Mouse (Mus musculus) stomach, embryonic 14.5 days (tissue): ENCODE data around the gene Usp2. TPM values are rescaled to one million over a fixed set of nuclear protein-coding genes. Genes with fewer than 3 reads are reported as not detected.

Experiments used
- ATAC-seq: fragments of 200-750 bp; cut with Nextera tagmentation; 2 replicates; pipeline ENCODE4 v1.8.0; 2017; ENCODE audit warnings: low read depth, moderate TSS enrichment; ENCODE audit not compliant: insufficient number of reproducible peaks, insufficient read depth, low FRiP score
- H3K27ac ChIP-seq: fragments of 300-500 bp; sonication (generic); 2 replicates; pipeline ENCODE4 v1.5.1; 2014; ENCODE audit warnings: mild to moderate bottlenecking, low read length, moderate library complexity, mixed read lengths
- H3K27me3 ChIP-seq: fragments of 300-500 bp; sonication (generic); 2 replicates; pipeline ENCODE4 v1.6.1; 2014; ENCODE audit warnings: low read length, control low read depth, mixed read lengths; ENCODE audit not compliant: control insufficient read depth, insufficient read depth
- H3K36me3 ChIP-seq: fragments of 300-500 bp; sonication (generic); 2 replicates; pipeline ENCODE4 v1.6.1; 2014; ENCODE audit warnings: mild to moderate bottlenecking, control low read depth, low read length, moderate library complexity, mixed read lengths; ENCODE audit not compliant: control insufficient read depth, insufficient read depth
- H3K4me1 ChIP-seq: fragments of 300-500 bp; sonication (generic); 2 replicates; pipeline ENCODE4 v1.6.1; 2014; ENCODE audit warnings: low read length, control low read depth, mixed read lengths; ENCODE audit not compliant: control insufficient read depth, insufficient read depth
- H3K4me2 ChIP-seq: fragments of 300-500 bp; sonication (generic); replicated peaks from 2 replicates; pipeline ENCODE4 v1.6.1; 2014; ENCODE audit warnings: low read depth, low read length, control low read depth
- H3K4me3 ChIP-seq: fragments of 300-500 bp; sonication (generic); 2 replicates; pipeline ENCODE4 v1.5.1; 2014; ENCODE audit warnings: low read depth, low read length, control low read depth
- H3K9ac ChIP-seq: fragments of 300-500 bp; sonication (generic); replicated peaks from 2 replicates; pipeline ENCODE4 v1.6.1; 2014; ENCODE audit warnings: low read depth, mild to moderate bottlenecking, control low read depth, low read length, moderate library complexity, mixed read lengths
- H3K9me3 ChIP-seq: fragments of 300-500 bp; sonication (generic); 2 replicates; pipeline ENCODE4 v1.6.1; 2016; ENCODE audit warnings: low read depth, low read length, control low read depth; ENCODE audit not compliant: control insufficient read depth
- WGBS: fragments of 180-500 bp; shearing (Covaris S2); extraction: QIAGEN DNeasy Blood & Tissue Kit; methylation state at CpG from one replicate; pipeline ENCODE4 v1.1.7; 2014; 5-methylcytosine and 5-hydroxymethylcytosine counted together
- polyA plus RNA-seq: library from polyadenylated mRNA; unstranded; fragments of >200 nt; fragmentation: Nextera tagmentation; extraction: Ambion mirVana; gene quantifications from 2 replicates; pipeline ENCODE4 v1.2.1, GENCODE M21; 2014

Usp2 gene
- polyA plus RNA-seq, 1 experiment from 2014 or later, result 15.0 TPM

DNA sequence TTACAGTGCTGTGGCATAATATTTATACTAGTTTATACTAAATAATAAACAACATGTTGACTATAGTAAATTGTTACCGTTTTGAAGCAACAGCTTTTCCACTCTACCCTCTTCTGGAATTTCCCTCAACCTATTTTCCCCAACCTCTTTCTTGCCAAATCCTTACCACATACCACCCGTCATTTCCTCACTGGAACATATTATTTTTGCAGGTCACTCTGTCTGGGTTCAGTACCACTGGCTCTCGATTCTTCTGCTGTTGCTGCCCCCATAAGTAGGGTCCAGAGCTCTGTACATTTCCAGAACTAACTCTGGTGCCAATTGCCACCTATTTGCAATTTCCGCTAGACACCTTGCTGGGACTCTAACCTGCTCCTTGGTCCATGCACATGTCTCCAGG lies 34.9 kb upstream of the Usp2 start:
- Histone ChIP-seq H3K4me3 (no peak overlapping the region), H3K27me3 (no peaks in the 10 kb centered on the region), H3K4me2 (no peak overlapping the region), H3K27ac (no peak overlapping the region), H3K36me3 (no peaks in the 10 kb centered on the region), H3K9ac (no peak overlapping the region), H3K9me3 (no peaks in the 10 kb centered on the region), H3K4me1 (no peaks in the 10 kb centered on the region)
- ATAC-seq, result no peak
- WGBS, result 74% methylated on average over 4 of the region's 4 CpGs

DNA sequence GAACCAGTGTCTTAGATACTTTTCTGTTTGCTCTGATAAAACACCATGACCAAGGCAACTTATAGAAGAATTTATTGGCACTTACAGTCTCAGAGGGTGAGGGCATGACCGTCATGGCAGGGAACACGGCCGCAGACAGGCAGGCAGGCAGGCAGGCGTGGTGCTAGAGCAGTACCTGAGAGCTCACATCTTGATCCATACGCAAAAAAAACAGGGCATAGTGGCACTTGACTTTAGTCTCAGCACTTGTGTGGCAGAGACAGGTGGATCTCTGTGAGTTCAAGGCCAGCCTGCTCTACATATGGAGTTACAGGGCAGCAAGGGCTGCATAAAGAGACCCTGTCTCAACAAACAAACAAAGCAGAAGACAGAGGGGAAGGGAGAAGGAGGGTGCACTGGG lies 33.5 kb upstream of the Usp2 start:
- Histone ChIP-seq H3K4me3 (no peak overlapping the region), H3K9ac (no peak overlapping the region), H3K4me1 (no peaks in the 10 kb centered on the region), H3K36me3 (no peaks in the 10 kb centered on the region), H3K27me3 (no peaks in the 10 kb centered on the region), H3K27ac (no peak overlapping the region), H3K9me3 (no peaks in the 10 kb centered on the region), H3K4me2 (no peak overlapping the region)
- ATAC-seq, result no peak
- WGBS, result 93% methylated on average over 5 of the region's 5 CpGs

DNA sequence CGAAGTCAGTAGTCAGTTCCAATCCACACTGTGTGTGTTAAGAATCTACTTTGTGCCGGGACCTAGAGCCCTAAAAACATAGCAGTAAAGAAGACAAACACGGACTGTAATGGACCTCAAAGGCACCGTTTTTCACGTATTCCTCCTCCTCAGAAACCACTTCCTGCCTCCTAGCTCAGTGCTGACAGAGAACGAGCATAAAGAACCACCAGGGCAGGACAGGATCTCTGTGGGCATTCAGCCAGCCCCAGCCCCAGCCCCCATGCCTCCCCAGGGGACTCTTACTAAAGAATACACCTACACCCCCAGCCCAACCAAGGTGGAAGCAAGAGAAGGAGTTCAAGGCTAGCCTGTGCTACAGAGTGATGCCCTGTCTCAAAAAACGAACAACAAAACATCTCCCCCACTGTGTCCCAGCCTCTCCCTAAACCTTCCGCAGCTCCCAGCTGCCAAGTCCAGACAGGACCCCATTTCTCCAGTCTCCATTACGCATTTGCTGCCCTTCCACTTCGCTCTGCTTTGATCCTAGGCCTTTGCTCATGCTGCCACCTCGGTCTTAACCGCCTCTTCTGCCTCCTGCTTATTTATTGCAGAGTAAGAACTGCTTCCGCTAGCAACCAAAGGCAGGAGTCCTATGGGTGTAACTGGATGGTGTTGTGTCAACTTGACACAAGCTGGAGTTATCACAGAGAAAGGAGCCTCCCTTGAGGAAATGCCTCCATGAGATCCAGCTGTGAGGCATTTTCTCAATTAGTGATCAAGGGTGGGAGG lies 32.7 kb upstream of the Usp2 start:
- 67% methylated on average over 13 of the region's 13 CpGs for WGBS
- Histone ChIP-seq H3K27ac (no peak overlapping the region), H3K4me2 (no peak overlapping the region), H3K4me1 (no peaks in the 10 kb centered on the region), H3K27me3 (no peaks in the 10 kb centered on the region), H3K9ac (no peak overlapping the region), H3K4me3 (no peak overlapping the region), H3K9me3 (no peaks in the 10 kb centered on the region), H3K36me3 (no peaks in the 10 kb centered on the region)
- ATAC-seq, result no peak

DNA sequence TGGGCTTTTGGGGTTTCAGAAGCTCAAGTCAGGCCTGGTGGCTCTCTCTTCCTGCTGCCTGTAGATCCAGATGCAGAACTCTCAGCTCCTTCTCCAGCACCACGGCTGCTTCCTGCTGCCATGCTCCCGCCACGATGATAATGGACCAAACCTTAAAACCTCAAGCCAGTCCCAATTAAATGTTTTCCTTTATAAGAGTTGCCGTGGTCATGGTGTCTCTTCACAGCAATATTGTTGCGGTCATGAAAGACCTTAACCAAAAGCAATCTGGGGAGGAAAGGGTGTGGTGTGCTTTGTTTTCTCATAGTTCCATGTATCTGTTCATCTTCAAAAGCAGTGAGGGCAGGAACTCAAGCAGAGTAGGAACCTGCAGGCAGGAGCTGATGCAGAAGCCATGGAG lies 29.7 kb upstream of the Usp2 start:
- Histone ChIP-seq H3K27me3 (0 out of 2 replicates have a peak, but pooled peaks cover under 1% of the 10 kb centered on the region), H3K4me2 (no peak overlapping the region), H3K27ac (no peak overlapping the region), H3K4me3 (no peak overlapping the region), H3K36me3 (no peaks in the 10 kb centered on the region), H3K9ac (no peak overlapping the region), H3K4me1 (no peaks in the 10 kb centered on the region), H3K9me3 (no peaks in the 10 kb centered on the region)
- no peak for ATAC-seq
- WGBS, result 93% methylated on average over 5 of the region's 5 CpGs

DNA sequence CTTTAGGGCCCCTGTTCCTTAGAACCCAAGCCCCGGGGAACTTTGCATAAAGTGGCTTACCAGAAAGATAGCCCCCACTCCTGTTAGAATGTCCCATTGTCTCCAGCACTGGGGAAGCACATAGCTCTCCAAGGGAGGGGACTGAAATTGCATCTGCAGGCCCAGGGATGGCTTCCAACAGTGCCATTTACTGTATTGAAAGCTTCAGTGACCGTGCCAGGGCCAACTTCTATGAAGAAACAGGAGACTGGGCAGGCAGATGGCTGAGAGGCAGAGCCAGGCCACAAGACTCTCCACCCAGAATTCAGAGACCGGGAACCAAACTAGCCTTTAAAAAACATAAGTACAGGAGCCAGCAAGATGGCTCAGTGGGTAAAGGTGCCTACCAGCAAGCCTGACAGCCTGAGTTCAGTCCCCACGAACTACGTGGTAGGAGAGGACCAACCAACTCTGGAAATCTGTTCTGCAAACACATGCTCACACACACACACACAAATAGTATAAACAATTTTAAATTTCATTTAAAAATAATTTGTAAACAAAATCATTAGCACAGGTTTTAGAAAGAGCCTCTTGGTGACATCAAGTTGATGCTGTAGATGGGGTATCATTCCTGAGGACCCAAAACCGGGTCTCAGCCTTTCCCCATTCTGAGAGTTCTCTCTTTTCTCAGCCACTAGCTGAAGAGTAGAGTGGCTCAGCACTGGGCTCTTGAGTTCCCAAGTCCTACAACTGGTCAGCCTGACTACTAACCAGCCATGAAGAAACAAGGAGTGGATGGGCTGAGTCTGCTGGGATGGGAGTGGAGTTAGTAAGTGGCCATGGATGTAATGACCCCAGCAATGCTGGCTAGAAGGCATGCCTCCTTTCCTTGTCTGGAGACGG lies 25.1 kb upstream of the Usp2 start:
- H3K4me2 ChIP-seq, result no peak overlapping the region
- peaks cover 11% of the 10 kb centered on the region; the same call in 1 of the 2 replicates for H3K27me3 ChIP-seq
- no peak overlapping the region for H3K27ac ChIP-seq
- H3K9me3 ChIP-seq, result no peaks in the 10 kb centered on the region
- ATAC-seq, result no peak
- no peaks in the 10 kb centered on the region for H3K36me3 ChIP-seq
- H3K4me1 ChIP-seq, result peaks cover 12% of the 10 kb centered on the region
- no peak overlapping the region for H3K4me3 ChIP-seq
- H3K9ac ChIP-seq, result no peak overlapping the region
- WGBS, result 76% methylated on average over 7 of the region's 7 CpGs

DNA sequence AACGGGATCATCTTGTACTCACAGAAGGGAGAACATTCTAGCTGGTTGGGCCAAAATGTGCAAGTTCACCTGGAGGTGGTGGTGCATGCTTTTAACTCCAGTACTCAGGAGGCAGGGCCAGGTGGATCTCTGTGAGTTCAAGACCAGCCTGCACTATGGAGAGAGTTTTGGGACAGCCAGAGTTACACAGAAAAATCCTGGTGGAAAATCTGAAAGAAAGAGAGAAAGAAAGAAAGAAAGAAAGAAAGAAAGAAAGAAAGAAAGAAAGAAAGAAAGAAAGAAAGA lies 24.5 kb upstream of the Usp2 start:
- Histone ChIP-seq H3K36me3 (no peaks in the 10 kb centered on the region), H3K27me3 (peaks cover 11% of the 10 kb centered on the region; the same call in 1 of the 2 replicates), H3K4me3 (no peak overlapping the region), H3K9me3 (no peaks in the 10 kb centered on the region), H3K4me2 (no peak overlapping the region), H3K4me1 (peaks cover 12% of the 10 kb centered on the region), H3K9ac (no peak overlapping the region), H3K27ac (no peak overlapping the region)
- WGBS, result 87% methylated on average over 1 of the region's 1 CpGs
- no peak for ATAC-seq

DNA sequence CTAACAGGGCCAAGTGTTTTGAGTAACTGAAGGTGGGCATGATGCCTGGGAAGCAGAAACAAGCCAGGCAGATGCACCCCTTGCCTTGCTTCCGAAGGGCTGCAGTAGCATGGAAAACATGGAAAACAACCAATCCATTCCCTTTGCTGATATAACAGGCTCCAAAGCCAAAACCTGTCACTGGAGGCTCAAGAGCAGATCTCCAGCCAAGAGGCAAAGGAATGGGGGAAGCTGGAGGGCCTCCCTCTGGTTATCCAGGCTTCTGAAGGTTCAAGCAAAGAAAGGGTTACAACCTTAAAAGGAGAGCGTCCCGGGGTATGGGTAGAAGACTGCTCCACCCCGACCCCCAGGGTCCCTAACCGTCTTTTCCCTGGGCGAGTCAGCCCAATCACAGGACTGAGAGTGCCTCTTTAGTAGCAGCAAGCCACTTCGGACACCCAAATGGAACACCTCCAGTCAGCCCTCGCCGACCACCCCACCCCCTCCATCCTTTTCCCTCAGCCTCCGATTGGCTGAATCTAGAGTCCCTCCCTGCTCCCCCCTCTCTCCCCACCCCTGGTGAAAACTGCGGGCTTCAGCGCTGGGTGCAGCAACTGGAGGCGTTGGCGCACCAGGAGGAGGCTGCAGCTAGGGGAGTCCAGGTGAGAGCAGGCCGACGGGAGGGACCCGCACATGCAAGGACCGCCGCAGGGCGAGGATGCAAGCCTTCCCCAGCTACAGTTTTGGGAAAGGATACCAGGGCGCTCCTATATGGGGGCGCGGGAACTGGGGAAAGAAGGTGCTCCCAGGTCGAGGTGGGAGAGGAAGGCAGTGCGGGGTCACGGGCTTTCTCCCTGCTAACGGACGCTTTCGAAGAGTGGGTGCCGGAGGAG lies 23.7 kb upstream of the Usp2 start, which contains the start of gene Thy1:
Gene Thy1 (plus strand): TSS at position 549 of the 872 bp plus-strand sequence.
- no peak within 1 kb of the TSS for H3K9ac ChIP-seq
- peaks cover 12% of the 10 kb centered on the region for H3K4me1 ChIP-seq
- ATAC-seq, result peak; percentile 63; the same call in 1 of the 2 replicates
- H3K9me3 ChIP-seq, result no peaks in the 10 kb centered on the region
- H3K27me3 ChIP-seq, result peaks cover 11% of the 10 kb centered on the region; the same call in 1 of the 2 replicates
- 1% methylated on average over 30 of the region's 30 CpGs for WGBS
- H3K27ac ChIP-seq, result no peak within 1 kb of the TSS
- no peaks in the 10 kb centered on the region for H3K36me3 ChIP-seq
- H3K4me2 ChIP-seq, result peak within 1 kb of the TSS; percentile 60
- peak within 1 kb of the TSS; percentile 27 for H3K4me3 ChIP-seq
